Mouse (Mus musculus): ENCODE data around the gene Figla. TPM values are rescaled to one million over a fixed set of nuclear protein-coding genes. Genes with fewer than 3 reads are reported as not detected.

Gene Figla
- polyA plus RNA-seq, 1 experiment from 2014 or later = not detected

- Histone ChIP-seq H3K27ac (no peak overlapping the region), H3K4me2 (no peak overlapping the region), H3K4me3 (replicated peaks) (no peak overlapping the region), H3K4me1 (no peaks in the 10 kb centered on the region), H3K36me3 (no peaks in the 10 kb centered on the region), H3K9ac (no peak overlapping the region), H3K9me3 (no peaks in the 10 kb centered on the region), H3K27me3 (replicated peaks) (no peaks in the 10 kb centered on the region)
- no peak for ATAC-seq (ENCODE audit: insufficient read depth, low FRiP score, low read depth)
- 28% methylated on average over 7 of the region's 7 CpGs for WGBS
Measured at GRCm38 (mm10) chr6:86059151-86059853, 43.3 kb downstream of the Figla start.

GRCm38 (mm10) chr6:86060170-86060569, 44.2 kb downstream of the Figla start:
- no peaks in the 10 kb centered on the region for H3K4me1 ChIP-seq
- ATAC-seq (ENCODE audit: insufficient read depth, low FRiP score, low read depth) = no peak
- H3K9me3 ChIP-seq = no peaks in the 10 kb centered on the region
- no peak overlapping the region for H3K27ac ChIP-seq
- H3K36me3 ChIP-seq = no peaks in the 10 kb centered on the region
- no peaks in the 10 kb centered on the region for H3K27me3 ChIP-seq (replicated peaks)
- H3K4me2 ChIP-seq = no peak overlapping the region
- no peak overlapping the region for H3K9ac ChIP-seq
- 84% methylated on average over 3 of the region's 3 CpGs for whole genome bisulfite sequencing
- H3K4me3 ChIP-seq (replicated peaks) = no peak overlapping the region

- Histone ChIP-seq H3K27ac (no peak overlapping the region), H3K4me1 (no peaks in the 10 kb centered on the region), H3K4me3 (replicated peaks) (no peak overlapping the region), H3K4me2 (no peak overlapping the region), H3K27me3 (replicated peaks) (no peaks in the 10 kb centered on the region), H3K9ac (no peak overlapping the region), H3K36me3 (no peaks in the 10 kb centered on the region), H3K9me3 (no peaks in the 10 kb centered on the region)
- 57% methylated on average over 5 of the region's 5 CpGs for WGBS
- no peak for ATAC-seq (ENCODE audit: insufficient read depth, low FRiP score, low read depth)
Measured at GRCm38 (mm10) chr6:86062226-86062625, 46.3 kb downstream of the Figla start.

GRCm38 (mm10) chr6:86062684-86063083, 46.7 kb downstream of the Figla start:
- Histone ChIP-seq H3K9ac (no peak overlapping the region), H3K4me2 (no peak overlapping the region), H3K4me1 (no peaks in the 10 kb centered on the region), H3K9me3 (no peaks in the 10 kb centered on the region), H3K27me3 (replicated peaks) (no peaks in the 10 kb centered on the region), H3K36me3 (no peaks in the 10 kb centered on the region), H3K27ac (no peak overlapping the region), H3K4me3 (replicated peaks) (no peak overlapping the region)
- no peak for ATAC-seq (ENCODE audit: insufficient read depth, low FRiP score, low read depth)
- WGBS = 88% methylated on average over 2 of the region's 2 CpGs

- H3K4me2 ChIP-seq = no peak overlapping the region
- no peak for ATAC-seq (ENCODE audit: insufficient read depth, low FRiP score, low read depth)
- H3K27ac ChIP-seq = no peak overlapping the region
- H3K4me3 ChIP-seq (replicated peaks) = no peak overlapping the region
- no peaks in the 10 kb centered on the region for H3K36me3 ChIP-seq
- WGBS = 48% methylated on average over 6 of the region's 6 CpGs
- H3K9ac ChIP-seq = no peak overlapping the region
- H3K9me3 ChIP-seq = no peaks in the 10 kb centered on the region
- no peaks in the 10 kb centered on the region for H3K27me3 ChIP-seq (replicated peaks)
- H3K4me1 ChIP-seq = no peaks in the 10 kb centered on the region
Measured at GRCm38 (mm10) chr6:86064318-86065016, 48.5 kb downstream of the Figla start.

- Histone ChIP-seq H3K36me3 (no peaks in the 10 kb centered on the region), H3K27me3 (replicated peaks) (no peaks in the 10 kb centered on the region), H3K4me1 (no peaks in the 10 kb centered on the region), H3K27ac (no peak overlapping the region), H3K4me3 (replicated peaks) (no peak overlapping the region), H3K4me2 (no peak overlapping the region), H3K9me3 (no peaks in the 10 kb centered on the region), H3K9ac (no peak overlapping the region)
- WGBS = 84% methylated on average over 6 of the region's 6 CpGs
- no peak for ATAC-seq (ENCODE audit: insufficient read depth, low FRiP score, low read depth)
Measured at GRCm38 (mm10) chr6:86066727-86067126, 50.8 kb downstream of the Figla start.

GRCm38 (mm10) chr6:86067145-86067544, 51.2 kb downstream of the Figla start:
- Histone ChIP-seq H3K27me3 (replicated peaks) (no peaks in the 10 kb centered on the region), H3K4me1 (no peaks in the 10 kb centered on the region), H3K4me2 (no peak overlapping the region), H3K27ac (no peak overlapping the region), H3K9ac (no peak overlapping the region), H3K36me3 (no peaks in the 10 kb centered on the region), H3K4me3 (replicated peaks) (no peak overlapping the region), H3K9me3 (no peaks in the 10 kb centered on the region)
- ATAC-seq (ENCODE audit: insufficient read depth, low FRiP score, low read depth) = no peak
- WGBS = 58% methylated on average over 5 of the region's 5 CpGs

GRCm38 (mm10) chr6:86069009-86069408, 53.0 kb downstream of the Figla start:
- no peaks in the 10 kb centered on the region for H3K9me3 ChIP-seq
- H3K4me3 ChIP-seq (replicated peaks) = no peak overlapping the region
- no peaks in the 10 kb centered on the region for H3K27me3 ChIP-seq (replicated peaks)
- H3K4me2 ChIP-seq = no peak overlapping the region
- no peak overlapping the region for H3K9ac ChIP-seq
- ATAC-seq (ENCODE audit: insufficient read depth, low FRiP score, low read depth) = no peak
- H3K4me1 ChIP-seq = no peaks in the 10 kb centered on the region
- H3K27ac ChIP-seq = no peak overlapping the region
- 61% methylated on average over 5 of the region's 5 CpGs for WGBS
- no peaks in the 10 kb centered on the region for H3K36me3 ChIP-seq

- H3K4me3 ChIP-seq (replicated peaks) = no peak overlapping the region
- H3K4me1 ChIP-seq = no peaks in the 10 kb centered on the region
- H3K4me2 ChIP-seq = no peak overlapping the region
- H3K9me3 ChIP-seq = no peaks in the 10 kb centered on the region
- H3K9ac ChIP-seq = no peak overlapping the region
- H3K27ac ChIP-seq = no peak overlapping the region
- no peaks in the 10 kb centered on the region for H3K27me3 ChIP-seq (replicated peaks)
- WGBS = 77% methylated on average over 3 of the region's 3 CpGs
- no peaks in the 10 kb centered on the region for H3K36me3 ChIP-seq
- 0 out of 2 replicates have a peak, but pooled peaks have one; percentile 50 for ATAC-seq (ENCODE audit: insufficient read depth, low FRiP score, low read depth)
Measured at GRCm38 (mm10) chr6:86069856-86070255, 53.9 kb downstream of the Figla start.

- no peaks in the 10 kb centered on the region for H3K9me3 ChIP-seq
- H3K27me3 ChIP-seq (replicated peaks) = no peaks in the 10 kb centered on the region
- H3K9ac ChIP-seq = no peak overlapping the region
- no peak overlapping the region for H3K4me3 ChIP-seq (replicated peaks)
- no peak overlapping the region for H3K4me2 ChIP-seq
- 69% methylated on average over 7 of the region's 7 CpGs for WGBS
- H3K27ac ChIP-seq = no peak overlapping the region
- H3K36me3 ChIP-seq = no peaks in the 10 kb centered on the region
- H3K4me1 ChIP-seq = no peaks in the 10 kb centered on the region
- ATAC-seq (ENCODE audit: insufficient read depth, low FRiP score, low read depth) = no peak
Measured at GRCm38 (mm10) chr6:86070277-86070676, 54.3 kb downstream of the Figla start.

All from stomach, embryonic 15.5 days (tissue).